Mouse (Mus musculus) megakaryocyte-erythroid progenitor cell, adult 5-6 weeks (primary cell): ENCODE measurements around the gene Shisa7. TPM values are rescaled to one million over a fixed set of nuclear protein-coding genes. Genes with fewer than 3 reads are reported as not detected.
"Not testable (repeated sequence)": the region's sequence is repeated elsewhere in the genome, so short reads cannot be mapped to it uniquely, and the experiment has no call there.

Experiments
- ATAC-seq: replicated peaks from 2 replicates; pipeline ENCODE4 v1.8.0; 2016; ENCODE audit warnings: mild to moderate bottlenecking, inconsistent platforms; ENCODE audit not compliant: severe bottlenecking, poor library complexity, low FRiP score, low TSS enrichment
- total RNA-seq, 2 experiments: library from RNA; stranded (forward) in 1 of 2; stranded (reverse) in 1 of 2; fragments of 200-1000, 215-1000 nt in 1 of 2; fragments of >200 nt in 1 of 2; fragmentation: Nextera tagmentation in 1 of 2; gene quantifications; 2 replicates each; pipeline ENCODE4 v1.2.3; 2014 to 2017

The Shisa7 gene
- 0.31 TPM in 1 of 2 replicates, not detected in the other for total RNA-seq (2014; fragmentation: Nextera tagmentation)
- total RNA-seq (2017): not detected in 2 replicates

DNA sequence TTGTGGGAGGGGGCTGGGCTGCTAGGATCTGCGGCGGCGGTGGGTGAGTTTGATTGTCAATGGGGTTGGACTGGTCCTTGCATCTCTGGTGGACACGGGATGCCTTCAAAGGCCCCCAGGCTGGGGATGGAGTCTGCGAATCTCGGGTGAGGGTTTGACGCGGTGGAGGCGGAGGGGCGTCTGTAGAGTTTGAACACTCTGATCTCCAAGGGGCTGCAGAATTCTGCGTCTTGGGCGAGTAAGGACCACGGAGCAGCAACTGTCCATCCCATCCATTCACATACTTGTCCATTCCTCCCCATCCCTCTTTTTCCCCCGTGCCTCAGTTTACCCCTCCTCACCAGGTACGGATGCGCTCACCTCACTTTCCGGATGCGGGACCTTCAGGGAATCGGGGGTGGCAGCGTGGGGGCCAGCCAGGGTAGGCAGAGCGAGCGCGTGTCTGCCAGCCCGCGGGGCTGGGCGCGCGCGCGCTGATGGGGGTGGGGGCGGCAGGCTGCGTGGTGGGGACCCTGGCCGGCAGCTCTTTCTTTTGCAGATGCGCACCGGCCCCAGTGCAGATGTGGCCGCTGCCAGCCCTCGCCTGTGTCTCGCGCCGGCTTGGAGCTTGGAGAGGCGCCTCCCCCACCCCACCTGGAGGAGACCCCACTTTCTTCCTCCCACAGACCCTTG is at the start of gene Shisa7:
Gene Shisa7, minus strand, starts transcription at position 452 of the 672 bp plus-strand sequence.
- ATAC-seq: no peak

DNA sequence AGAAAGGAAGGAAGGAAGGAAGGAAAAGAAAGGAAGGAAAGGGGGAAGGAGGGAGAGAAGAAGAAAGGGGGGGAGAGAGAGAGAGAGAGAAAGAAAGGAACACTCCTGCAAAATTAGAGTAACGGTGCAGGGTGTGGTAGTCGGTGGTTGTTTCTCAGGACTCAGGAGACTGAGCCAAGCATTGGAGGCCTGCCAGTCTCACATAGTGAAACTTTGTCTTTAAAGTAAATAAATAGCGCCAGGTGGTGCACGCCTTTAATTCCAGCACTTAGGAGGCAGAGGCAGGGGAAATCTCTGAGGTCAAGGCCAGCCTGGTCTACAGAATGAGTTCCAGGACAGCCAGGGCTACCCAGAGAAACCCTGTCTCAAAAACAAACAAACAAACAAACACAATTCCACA is 42.2 kb upstream of the Shisa7 start:
- ATAC-seq: no peak

DNA sequence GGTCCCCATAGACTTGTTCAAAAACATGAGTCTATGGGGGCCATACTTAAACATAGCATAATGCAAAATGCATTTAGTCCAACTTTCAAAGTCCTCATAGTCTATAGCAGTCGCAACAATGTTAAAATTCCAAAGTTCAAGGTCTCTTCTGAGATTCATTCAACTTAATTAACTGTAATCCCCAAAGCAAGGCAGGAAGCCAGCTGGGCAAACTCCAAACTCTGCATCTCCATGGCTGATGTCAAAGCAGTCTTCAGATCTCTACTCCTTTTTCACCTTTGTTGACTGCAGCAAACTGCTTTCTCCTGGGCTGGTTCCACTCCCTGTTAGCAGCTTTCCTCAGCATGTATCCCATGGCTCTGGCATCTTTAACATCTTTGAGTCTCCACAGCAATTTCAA is 34.5 kb upstream of the Shisa7 start:
- ATAC-seq: not testable (repeated sequence)

DNA sequence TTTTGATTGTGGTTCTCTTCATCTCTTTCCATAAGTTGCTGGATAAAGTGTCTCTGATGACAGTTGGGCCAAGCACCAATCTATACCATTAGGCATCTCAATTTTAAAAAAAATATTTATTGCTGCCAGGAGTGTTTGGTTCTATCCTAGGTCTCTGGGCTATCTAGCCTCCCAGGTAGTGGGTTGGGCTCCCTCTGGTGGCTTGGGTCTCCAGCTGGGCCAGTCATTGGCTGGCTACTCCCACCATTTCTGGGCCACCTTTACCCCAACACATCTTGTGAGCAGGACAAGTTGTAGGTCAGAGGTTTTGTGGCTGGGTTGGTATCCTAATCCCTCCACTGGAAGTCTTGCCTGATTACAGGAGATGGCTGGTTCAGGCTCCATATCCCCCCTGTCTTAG is 33.7 kb upstream of the Shisa7 start:
- peak; percentile 49; the same call in 1 of the 2 replicates for ATAC-seq

- peak; percentile 19 for ATAC-seq
These were observed 32.7 kb upstream of the Shisa7 start for GRCm38 (mm10) chr7:4877226-4877625.

DNA sequence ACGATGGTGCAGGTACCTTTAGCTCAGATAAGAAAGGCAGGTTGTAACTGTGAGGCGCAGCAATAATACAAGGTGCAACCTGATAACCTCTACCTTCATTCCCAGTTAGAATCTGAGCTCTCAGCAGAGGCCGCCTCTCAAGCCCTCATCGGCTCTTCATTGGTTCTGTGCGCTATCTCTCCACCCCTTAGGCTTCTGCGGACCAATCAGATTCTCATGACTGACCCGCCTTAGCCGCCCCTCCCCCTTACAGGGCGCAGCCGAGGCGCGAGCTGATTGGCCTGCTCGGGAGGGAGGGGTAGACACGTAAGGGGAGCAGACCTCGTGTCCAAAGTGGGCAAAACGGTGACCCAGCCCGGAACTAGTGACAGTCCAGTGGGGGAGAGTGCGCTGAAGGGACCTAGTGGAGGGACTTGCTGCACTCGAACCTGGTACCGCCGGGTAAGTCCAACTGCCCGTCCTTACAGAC is 32.3 kb upstream of the Shisa7 start, which contains the start of gene Isoc2a:
Gene Isoc2a, plus strand, starts transcription at position 401 of the 469 bp plus-strand sequence.
- ATAC-seq: peak; percentile 99

- no peak for ATAC-seq
These were observed 25.6 kb upstream of the Shisa7 start, which contains the start of gene Isoc2b for GRCm38 (mm10) chr7:4870133-4870532. Gene Isoc2b, minus strand, starts transcription at chr7:4870258.

GRCm38 (mm10) chr7:4866631-4867180 is 22.2 kb upstream of the Shisa7 start:
- ATAC-seq: no peak

- peak; percentile 99 for ATAC-seq
These were observed 21.3 kb upstream of the Shisa7 start for GRCm38 (mm10) chr7:4865579-4866493.

DNA sequence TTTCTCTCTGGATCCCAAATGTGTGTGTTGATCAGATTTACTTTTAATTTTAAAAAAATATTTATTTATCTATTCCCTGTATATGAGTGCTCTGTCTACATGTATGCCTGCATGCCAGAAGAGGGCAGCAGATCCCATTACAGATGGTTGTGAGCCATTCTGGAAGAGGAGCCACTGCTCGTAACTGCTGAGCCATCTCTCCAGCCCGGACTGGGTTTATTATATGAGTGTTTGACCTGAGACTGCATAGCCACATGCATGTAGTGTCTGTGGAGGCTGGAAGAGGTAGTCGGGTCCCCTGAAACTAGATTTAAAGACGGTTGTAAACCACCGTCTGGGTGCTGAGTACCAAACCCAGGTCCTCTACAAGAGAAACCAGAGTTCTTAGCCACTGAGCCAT is 20.6 kb upstream of the Shisa7 start:
- 0 out of 2 replicates have a peak, but pooled peaks have one; percentile 39 for ATAC-seq

- no peak for ATAC-seq
These were observed 19.8 kb upstream of the Shisa7 start for GRCm38 (mm10) chr7:4864130-4864845.

DNA sequence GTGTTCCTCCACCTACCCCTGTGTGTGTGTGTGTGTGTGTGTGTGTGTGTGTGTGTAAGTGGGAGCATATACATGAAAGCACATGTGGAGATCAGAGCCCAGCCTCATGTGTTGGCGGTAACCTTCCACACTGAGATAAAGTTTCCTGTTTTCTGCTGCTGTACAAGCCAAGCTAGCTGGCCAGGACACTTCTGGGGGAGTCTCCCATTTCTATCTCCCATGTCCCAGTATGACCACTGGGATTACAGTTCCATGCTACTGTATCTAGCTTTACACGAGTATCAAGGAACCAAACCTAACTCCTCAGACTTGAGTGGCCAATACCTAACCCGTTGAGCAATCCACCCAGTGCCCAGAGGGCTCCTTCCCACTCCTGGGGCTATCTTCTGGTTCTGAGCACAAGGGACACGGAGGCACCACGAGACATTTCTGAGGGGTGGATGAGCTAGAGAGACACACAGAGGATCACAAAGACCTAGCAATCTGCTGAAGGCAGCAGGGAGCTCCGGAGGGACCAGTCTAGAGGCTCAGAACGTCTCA is 19.1 kb upstream of the Shisa7 start:
- ATAC-seq: no peak

GRCm38 (mm10) chr7:4863041-4863440 is 18.5 kb upstream of the Shisa7 start:
- ATAC-seq: no peak

- ATAC-seq: not testable (repeated sequence)
These were observed 16.4 kb upstream of the Shisa7 start for GRCm38 (mm10) chr7:4860926-4861325.

DNA sequence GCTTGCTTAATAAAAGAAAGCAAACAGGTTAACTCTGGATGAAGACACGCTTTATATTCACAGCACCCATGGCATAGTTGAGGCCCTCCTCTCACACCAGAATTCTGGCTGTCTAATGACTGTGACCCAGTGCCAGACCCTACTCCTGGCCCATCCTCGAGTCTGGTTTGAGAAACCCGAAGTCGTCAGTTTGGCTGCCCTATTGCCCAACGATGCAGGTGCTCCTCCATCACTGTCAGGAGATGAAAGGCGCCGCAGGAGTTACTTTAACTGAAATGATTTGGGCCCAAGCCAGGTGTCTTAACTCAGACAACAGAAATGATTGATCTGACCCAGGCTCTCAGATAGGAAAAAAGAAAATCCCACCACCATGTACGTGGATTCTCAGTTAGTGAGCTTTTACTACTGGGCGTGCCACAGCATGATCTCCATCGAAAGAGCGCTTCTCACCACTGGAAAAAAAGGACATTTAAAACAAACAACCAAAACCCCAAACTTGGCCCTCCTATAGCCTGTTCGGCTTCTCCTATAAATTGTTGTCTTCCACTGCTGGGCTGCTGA is 15.0 kb upstream of the Shisa7 start:
- ATAC-seq: no peak

DNA sequence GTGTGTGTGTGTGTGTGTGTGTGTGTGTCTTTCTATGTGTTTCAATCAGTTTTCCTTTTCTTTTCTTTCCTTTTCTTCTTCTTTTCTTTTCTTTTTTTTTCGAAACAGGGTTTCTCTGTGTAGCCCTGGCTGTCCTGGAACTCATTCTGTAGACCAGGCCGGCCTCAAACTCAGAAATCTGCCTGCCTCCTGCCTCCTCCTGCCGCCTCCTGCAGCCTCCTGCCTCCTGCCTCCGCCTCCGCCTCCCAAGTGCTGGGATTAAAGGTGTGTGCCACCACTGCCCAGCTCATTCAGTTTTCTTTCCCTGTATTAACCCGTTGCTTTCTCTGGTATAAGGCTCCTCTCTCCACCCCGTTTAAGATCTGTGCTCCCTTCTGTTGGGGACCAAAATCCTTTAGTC is 12.8 kb upstream of the Shisa7 start:
- ATAC-seq: no peak

DNA sequence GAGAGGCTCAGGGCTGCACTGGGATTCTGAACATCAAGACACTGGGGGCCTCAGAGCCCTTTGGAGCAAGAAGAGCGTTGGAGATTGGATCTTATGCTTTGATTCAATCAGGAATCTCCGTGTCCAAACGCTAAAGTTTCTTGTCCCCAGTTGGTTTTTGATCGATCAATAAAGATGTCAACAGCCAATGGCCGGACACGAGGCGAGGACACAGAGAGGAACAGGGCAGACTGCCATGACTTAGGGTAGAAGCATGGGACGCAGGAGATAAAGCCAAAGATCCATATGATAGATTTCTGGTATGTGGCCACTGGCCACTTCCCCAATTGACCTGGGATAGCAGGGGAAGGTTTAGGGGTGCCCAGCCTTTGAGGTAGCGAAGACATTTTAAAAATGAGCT is 12.0 kb upstream of the Shisa7 start:
- no peak for ATAC-seq

GRCm38 (mm10) chr7:4853613-4854012 is 9.1 kb upstream of the Shisa7 start:
- ATAC-seq: no peak

DNA sequence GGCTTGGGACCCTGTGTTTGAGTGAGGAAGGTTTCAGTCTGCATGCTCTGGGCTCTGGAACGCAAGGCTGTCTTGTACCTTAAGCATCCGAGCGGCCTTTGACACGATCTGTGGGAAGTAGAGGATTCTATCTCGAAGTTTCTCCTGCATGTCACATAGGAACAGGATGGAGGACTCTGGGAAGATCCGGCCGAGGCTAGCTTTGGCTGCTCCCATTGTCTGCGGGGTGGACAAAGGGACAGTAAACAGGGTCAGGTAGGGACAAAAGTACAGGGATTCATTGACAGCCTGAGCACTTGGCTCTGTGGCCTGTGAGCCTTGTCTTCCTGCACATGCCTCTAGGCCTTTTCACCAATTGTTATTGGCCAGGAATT is 6.8 kb upstream of the Shisa7 start:
- no peak for ATAC-seq
